Mouse (Mus musculus): ENCODE measurements around the gene Pgm5.

- TF ChIP-seq CTCF (IDR thresholded peaks at IDR 0.05; ENCODE audit: low read depth, low read length) (no peak), POLR2A (IDR thresholded peaks at IDR 0.05; ENCODE audit: borderline replicate concordance, low read depth, low read length) (no peak)
These were observed 131.0 kb downstream of the Pgm5 start for GRCm38 (mm10) chr19:24730661-24731060.

All from bone marrow macrophage, adult 2 months (primary cell).